Mouse (Mus musculus) retina, postnatal 7 days (tissue): ENCODE measurements at regions not wholly inside any gene's neighbourhood (a gene's known extent, or its start where the extent isn't known, plus 50 kb on each side); places are given as distances from the start of the nearest gene placed in this dataset.

ENCODE experiments used
- DNase-seq: peaks from one replicate; pipeline ENCODE4 v3.0.0-alpha.2; 2012; ENCODE audit warnings: low read depth, low spot score

DNA sequence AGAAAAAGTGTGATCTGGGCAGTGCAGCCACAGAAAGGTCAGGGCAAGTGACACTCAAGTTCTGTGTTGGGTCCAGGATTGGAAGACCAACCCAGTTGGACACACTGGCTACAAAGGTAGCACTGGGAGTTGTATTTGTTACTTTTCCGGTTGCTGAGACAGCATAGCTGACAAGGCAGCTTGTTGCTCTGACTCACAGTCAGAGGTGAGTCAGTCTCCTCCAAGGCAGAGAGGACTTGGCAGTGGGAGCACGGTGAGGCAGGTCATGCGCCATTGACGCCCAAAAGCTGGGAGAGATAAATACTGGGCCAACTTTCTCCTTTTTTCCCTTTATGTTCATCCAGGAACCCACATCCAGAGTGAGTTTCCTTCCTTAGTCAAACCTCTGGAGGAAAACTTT is 88.4 kb downstream of the Zfp706 start:
- DNase-seq, result no peak

DNA sequence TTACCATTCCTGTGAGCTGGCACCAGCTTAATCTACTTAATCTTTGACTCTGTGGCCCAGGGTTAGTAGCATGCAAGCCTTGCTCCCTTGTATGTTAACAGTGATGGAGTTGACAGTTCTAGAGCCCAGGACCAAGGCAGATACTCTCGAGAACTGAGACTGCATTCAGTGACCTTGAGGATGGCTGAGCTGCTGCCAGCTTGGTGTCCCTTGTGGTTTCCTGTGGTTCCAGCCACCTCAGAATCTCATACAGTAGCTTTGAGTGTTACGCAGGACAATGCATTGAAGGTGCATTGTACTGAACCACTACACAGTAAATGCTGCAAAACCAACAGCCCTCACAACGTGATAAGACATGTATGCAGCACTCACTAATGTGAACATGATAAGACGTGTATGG is 90.6 kb downstream of the Zfp706 start:
- no peak for DNase-seq

DNA sequence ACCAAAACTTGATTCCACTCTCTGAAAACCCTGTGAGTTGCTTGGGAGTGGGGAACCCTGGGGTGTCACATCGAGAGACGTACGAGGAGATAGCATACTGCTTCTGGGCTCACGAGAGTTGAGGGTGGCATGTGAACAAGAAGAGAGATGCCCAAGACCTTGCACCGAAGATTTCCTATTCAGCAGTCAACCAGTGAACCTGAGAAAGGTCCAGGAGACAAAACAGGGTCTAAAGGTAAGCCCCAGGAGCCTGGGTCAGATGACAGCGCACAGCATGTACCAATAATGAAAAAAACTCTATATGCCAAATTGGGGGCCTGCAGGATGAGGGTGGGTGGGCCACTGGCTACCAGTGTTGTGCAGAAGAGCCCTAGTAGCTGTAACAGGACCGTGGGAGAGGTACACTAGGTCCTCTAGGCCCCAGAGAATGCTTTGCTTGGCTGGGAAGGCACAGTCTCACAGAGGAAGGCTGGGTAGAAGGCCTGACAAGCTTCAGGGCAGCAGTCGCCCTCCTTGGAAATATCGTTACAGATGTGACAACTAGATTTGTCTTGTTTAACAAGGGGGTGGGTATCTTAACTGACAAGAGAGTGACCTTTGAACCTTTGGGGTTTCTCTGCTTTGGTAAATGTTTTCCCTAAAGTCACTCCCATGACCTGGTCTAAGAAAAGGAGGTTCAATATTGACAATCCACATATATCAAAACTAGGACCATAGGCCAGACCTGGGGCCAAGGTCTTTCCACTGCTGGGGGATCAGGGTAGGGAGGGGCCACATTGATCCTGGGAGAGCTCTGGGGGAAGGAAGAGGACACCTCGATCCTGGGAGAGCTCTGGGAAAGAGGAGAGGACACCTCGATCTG is 93.1 kb downstream of the Zfp706 start:
- DNase-seq, result no peak

DNA sequence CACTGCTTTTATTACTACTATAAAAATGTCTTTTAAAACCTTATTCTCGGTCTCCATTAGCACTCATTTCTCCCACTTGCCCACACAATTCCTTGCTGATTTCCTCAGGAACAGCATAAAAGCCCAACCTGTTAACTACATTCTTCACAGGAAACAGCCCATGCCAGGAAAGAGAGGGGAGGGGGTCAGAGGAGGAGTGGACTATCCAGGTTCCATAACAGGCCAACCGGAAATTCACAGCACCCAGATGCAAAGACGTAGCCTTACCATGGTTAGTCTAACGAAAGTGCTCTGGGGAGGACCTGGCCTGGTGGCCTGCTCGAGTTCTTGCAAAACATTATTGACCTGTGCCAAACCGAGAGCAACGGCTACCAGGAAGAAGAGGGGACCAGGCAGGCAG is 94.3 kb downstream of the Zfp706 start:
- no peak for DNase-seq

DNA sequence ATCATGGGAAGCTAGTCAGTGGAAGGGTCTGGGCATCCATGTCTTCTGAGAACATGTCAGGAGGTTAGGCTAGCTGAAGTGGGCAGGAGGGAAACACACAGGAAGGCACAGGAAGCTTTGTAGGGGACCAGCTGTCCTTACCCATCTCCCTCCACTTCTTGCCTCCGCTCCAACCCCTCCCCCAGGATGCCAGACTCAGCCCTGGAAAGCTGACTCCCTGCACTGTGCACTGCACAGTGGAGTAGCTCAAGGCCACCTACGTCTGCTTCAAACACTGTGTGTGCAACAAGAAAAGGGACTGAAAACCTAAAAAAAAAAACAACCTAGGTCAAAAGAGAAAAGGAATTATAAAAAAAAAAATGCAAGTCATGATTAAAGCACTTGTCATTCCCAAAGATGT is 97.3 kb downstream of the Zfp706 start:
- no peak for DNase-seq

DNA sequence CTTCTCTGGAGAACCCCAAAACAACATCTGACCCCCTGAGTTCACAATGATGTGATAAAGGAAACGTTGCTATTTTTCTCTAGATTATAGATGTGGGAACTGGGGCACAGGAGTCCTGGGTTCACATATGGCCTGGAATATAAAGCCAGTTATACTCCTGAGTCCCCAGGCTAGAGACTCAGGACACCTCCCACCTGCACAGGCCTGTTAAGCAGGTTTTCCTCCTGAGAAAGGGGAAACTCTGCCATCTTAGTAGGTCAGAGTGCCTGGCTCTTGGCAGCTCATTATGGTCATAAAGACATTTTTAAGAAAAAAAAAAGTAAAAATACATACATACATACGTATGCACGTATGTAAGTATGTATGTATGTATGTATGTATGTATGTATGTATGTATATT is 98.1 kb downstream of the Zfp706 start:
- no peak for DNase-seq

DNA sequence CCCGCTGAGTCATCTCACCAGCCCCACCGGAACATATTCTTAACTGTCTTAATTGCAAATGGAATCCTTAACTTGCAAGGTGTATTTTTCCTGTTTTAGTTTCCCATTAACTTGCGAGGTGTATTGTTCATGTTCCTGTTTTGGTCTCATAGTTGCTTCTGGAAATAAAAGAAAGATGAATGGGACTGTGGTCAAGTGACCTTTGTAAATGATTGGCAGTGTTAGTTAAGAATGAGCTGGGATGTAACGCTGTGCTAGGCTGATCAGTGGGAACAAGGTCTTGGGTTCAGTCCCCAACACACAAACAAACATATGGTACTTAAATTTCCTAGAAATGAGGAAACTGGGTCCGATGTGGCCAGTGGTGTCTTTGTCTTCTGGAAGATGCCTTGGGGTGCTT is 100.8 kb downstream of the Zfp706 start:
- DNase-seq, result no peak

DNA sequence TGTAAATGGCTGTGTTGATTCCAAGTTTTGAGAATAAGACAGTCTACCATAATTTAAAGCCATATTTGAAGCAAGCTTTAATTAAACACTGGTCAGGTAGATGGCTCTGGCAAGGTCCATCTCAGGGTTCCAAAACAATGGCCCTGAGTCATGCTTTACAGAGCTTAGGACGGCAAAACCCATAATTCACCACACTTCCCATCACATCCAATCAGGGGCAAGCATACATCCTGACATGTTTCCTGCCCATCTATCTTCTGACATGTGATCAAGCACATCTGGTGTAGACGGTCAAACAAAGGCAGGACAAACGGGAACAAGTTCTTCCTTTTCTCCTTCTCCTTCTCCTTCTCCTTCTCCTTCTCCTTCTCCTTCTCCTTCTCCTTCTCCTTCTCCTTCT is 101.5 kb downstream of the Zfp706 start:
- DNase-seq, result no peak

DNA sequence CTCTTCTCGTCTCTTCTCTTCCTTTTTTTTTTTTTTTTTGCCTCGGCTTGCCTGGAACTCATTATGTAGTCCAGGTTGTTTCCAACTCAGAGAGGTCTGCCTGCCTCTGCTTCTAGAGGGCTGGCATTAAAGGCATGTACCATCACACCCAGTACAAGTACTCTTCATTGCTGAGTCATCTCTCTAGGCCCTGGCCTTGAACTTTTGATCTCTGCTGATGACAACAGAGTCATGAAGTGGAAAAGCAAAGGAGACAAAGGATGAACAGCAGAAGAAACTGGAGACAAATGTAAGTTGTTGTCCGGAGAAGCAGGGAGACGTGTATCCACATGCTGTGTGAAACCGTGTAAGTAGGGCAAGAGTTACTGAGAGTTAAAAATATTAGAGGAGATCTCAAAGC is 103.7 kb downstream of the Zfp706 start:
- DNase-seq, result no peak

DNA sequence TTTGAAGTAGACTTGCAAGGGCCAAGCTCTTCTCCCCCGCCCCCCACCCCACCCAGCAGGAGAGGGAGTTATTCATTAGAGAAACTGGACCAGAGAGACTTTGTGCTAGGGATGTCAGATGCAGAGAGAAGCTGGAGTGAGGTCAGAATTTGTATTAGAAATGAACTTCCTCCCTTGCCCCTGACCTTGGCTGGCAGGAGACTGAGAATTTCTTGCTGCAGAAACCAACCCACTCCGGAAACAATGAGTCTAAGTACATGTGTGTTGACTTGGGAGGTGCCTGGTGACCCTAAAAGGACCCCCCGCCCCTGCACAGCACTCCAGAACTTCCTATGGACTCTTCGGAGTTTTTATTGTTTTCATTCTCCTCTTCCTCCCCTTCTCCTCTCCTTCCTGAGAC is 104.3 kb downstream of the Zfp706 start:
- DNase-seq, result no peak

DNA sequence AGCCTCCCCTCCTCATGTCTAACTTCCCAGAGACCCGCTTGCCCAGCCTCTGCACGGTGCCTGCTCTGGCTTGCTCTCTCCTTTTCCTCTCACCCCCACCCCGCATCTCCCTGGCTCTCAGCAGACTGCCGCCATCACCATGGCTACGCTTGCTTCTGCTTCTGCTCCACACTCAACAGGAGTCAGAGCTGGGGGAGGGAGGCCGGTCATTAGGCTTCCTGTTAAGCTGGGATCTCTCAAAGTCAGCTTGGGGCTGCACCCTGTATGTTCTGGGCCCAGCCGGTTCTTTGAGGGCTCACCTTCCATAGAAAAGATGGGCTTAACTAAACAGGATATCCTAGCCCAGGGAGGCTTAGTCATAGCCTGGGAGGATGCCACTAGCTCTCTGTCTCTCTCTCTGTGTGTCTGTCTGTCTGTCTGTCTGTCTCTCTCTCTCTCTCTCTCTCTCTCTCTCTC is 105.7 kb downstream of the Zfp706 start:
- peak; percentile 28 for DNase-seq

DNA sequence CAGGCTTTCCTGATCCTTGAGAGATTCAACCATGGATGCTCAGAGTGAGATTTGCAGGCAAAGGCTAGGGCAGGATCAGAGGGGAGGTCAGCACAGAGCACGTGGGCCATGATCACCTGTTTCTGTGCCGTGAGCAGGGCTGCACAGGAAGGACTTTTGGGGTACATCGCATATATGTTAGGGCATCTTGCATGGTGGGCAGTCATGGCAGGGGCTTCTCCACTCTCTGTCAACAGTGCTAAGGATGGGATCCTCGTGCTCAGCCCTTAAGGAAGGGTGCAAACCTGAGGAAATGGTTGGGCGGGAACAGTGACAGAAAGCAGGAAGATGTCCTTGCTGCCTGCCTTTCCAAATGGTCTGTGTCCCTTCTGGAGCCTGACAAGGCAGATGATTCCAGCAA is 106.2 kb downstream of the Zfp706 start:
- no peak for DNase-seq

DNA sequence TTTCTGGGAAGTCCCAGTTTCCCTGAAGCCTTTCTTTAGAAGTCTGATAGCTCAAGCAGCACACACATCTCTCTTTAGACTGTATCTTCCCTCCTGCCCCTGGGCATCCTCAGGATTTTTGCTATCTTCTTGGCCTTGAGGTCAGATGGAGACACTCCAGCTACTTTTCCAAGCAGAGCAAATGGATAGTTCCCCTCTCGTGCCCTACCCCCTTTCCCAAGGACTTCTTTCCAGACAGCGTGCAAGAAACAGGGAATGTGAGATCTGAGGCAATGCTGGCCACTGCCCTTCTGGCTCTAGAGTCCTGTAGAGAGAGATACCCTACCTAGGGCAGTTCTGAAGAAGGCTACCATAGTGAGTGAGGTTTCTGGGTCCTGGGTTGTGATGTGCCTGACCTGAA is 106.6 kb downstream of the Zfp706 start:
- no peak for DNase-seq

DNA sequence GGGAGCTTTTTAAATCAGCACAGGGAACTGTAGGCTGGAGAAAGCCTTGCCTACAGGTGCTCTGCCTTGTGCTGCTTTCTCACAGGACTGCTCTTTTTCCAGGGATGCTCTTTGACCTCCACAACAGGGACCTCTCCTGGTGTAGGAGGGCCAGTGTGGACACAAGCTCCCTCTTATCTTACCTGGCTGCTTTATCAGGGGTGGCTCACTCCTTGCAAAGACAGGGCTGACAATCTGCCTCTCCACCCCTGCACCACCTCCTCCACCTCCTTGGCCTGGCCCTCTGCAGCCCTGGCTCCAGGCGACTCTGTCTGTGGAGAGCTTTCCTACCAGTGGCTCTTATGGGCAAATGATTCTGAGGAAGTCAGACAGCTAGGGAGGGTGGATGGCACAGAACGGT is 107.7 kb downstream of the Zfp706 start:
- no peak for DNase-seq

DNA sequence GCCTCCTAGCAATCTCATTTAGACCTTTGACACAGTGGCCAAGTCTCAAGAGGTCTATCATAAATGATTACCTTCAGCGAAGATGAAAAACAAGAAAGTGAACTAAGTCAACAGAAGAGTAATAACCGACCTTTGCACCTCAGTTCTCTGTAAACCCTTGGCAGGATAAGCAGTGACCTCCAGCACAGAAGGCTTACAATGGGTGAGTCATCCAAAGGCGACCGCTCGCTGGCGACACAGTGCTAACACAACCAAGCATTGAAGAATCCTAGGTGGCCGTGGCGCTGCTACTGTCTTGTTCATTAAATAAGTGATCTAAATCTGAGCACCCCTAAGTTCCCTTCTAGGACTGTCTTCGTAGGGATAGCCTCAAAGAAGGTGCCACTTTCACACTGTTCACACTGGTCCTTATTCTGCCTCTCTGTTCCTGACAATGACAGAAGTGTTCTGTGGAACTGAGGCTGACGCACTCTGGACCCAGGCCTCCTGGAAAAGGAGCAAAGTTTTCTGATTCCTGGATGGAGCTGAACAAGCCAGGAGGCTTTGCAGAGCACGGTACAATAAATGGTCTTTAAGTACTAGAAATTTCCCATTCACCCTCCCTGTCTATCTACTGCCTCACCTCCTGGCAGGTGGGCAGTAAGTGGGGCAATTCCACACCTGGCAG is 108.6 kb downstream of the Zfp706 start:
- no peak for DNase-seq

DNA sequence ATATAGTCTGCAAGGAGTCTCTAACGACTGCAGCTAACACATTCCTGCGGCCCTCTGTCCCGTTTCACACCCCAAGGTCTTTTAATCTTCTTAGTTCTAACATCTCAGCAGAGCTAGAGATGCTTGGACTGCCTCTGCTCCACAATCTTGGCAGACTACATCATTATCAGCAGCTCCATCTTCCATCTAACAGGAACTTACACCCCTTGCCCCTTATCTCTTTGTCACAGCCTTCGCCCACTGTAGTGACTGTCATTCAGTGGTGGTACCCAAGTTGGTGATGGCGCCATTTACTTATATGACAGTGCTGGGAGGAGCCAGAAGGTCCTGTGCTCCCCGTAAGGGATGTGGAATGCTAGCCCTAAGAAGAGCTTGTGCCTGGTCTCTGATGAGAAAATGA is 109.2 kb downstream of the Zfp706 start:
- DNase-seq, result no peak

DNA sequence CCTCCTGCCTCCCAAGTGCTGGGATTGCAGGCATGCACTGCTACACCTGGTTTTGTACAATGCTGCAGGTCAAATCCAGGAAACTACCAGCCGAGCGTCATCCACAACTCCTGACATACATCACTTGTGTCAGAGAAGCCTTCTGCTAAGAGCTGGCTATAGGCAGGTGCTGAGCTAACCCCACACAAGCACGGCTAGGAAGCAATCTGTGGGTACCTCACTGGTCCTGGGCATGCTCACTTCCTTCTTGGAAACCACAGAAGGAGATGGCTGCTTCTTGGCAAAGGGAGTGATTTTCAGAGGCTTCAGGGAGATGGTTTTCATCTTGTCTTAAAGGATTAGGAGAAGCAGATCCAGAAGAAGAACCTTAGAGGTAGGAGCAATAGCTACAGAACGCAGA is 111.3 kb downstream of the Zfp706 start:
- no peak for DNase-seq

DNA sequence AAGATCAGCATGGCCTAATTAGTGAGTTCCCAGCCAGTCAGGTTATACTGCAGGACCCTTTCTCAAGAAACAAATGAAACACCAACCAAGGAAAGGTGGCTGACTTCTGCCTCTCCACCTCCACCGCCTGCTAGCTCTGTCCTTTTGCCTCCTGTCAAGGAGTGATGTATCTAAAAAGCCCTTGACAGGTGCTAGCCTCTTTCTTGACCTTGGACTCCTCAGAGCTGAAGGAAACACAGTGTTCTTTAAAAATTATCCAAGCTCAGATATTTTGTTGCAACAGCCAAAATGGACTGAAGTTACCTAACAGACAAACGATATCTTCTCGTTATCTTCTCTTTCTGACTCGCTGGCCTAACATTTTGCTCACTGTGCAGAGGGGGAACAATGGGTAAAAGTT is 112.5 kb downstream of the Zfp706 start:
- DNase-seq, result no peak

DNA sequence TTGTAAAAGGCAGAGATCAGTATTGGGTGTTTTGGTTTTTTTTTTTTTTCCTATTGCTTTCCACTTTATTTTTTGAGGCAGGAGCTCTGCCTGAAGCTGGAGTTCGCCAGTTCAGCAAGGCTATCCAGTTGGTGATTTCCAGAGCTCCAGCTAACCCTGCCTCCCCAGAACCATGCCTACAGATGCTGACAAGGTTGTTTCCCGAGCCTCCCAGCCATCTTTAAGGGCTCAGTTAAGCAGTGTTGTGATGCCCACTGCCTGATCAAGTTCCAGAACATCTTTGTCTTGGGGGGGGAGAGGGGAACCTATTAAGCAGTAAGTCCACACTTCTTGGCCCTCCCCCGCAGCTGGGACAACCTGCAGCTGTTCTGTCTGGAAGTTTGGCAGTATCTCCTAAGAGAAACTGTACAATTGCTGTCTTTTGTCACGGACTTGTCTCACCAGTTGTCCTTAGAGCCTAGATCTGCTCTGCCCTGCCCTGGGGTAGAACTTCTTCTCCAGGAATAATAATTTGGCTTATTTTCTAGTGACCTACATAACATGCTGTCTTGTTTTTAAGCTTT is 114.1 kb downstream of the Zfp706 start:
- no peak for DNase-seq

DNA sequence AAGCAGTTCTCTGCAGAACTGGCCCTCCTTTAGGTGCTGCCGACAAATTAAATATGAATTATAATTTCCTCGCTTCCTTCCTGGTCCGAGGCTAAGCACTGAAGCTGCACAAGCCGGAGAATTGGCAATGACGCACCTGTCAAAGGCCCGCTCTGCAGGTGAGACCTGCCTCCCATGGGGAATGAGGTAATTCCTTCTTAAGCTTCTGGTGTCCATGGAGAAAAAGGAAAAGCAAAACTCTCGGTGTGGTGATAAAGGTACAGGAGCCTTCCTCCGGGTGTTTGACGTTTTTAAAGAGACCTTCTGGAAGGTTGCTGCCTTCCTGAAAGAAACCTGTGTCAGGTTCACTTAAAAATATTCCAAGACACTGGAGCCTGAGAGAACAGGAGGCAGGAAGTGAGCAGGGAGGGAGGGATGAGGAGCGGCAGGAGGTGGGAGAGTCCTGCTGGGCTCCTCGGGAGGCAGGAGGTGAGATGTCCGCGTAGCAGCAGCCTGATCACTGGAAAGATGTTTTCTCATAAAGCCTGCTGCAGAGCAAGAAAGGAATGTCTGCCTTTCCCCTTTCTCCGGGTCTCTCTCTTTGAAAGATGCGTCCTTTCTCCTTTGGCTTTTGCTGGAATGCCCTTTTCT is 114.9 kb downstream of the Zfp706 start:
- DNase-seq, result no peak

DNA sequence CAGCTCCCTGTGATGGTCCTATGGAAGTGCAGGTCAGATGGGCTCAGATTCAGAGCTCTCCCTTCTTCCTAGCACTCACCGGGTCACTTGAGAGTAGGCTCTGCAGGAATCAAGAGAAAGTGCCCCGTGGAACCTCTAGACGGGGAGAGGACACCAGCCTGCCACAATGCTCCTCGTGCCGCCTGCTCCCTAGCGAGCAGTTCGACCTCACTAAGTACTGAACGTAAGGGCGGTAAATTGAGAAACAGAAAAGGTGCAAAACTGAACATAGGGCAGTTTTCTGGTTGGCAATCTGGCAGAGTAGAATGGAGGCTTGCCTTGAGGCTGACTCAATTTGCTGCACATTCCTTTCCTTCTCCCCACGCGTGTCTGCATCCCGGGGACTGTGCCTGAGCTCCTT is 115.7 kb downstream of the Zfp706 start:
- no peak for DNase-seq

DNA sequence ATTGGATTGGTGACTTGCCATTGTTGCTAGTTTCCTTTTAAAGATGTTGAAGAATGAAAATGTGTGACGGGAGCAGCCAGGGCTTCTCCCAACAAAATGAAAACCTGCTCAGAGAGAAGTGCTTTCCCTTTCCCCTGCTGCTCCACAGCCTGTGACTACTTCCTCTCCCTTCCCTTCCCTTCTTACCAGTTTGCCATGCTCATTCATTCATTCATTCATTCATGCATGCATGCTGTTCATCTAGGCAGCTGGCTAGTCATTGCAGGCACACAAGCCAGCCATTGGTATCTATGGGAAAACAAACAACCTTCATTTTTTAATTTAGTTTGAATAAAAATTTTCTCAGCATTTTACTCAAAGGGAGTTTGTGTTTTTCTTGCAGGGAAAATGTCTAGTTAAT is 116.3 kb downstream of the Zfp706 start:
- no peak for DNase-seq

DNA sequence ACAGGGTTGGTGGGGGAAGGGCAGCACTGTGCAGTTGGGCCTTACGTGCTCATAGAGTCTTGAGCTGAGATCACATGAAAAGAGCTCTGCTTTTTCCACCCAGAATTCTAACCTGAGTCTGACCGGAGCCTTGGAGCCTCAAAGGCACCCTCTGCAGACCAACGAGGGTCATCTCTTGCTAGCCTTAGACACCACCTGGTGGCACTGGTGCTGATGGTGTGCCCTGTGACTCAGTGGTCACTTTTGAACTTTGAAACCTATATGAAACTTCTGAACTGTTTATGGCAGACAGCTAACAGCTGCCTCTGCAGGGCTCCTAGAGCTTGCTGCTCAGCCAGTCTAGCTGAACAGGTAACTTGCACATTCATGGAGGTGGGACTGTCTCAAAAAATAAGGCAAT is 118.5 kb downstream of the Zfp706 start:
- no peak for DNase-seq
